ENCODE assay signal across 8 mouse cellular contexts in the genomic region with DNA sequence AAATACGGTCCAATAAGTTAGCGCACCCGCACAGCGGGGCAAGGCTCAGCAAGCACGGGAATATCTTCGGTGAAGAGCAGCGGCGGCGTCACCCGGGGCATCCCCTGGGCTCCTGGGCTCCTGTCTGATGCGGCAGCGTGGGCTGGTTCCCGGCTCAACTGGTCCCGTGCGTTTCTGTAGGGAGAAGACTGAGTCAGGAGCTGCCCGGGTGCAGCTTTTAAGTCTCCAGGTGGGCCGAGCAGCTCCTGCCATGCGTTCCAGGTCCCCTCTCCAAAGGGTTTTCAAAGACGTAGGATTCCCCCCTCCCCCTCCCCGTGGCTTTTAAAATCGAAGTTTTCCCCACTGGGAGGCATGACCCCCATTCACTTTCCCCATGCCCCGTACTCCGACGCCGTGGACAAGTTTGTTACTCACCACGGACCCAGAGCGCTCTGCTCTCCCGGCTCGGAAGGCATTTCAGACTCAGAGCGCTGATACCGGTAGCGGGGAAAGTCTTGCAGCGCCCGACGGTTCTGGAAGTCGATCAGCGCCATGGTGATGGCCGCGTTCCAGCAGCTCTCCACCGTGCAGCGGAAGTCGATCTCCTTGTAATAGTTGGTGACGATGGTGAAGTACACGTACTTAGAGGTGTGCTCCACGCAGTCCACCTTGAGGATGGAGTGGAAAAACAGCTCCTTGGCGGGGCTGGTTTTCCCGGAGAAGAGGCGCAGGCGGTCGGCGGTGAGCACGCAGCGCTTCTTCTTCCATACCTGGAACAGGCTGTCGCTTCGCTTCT. TPM values are rescaled to one million over a fixed set of nuclear protein-coding genes. Genes with fewer than 3 reads are reported as not detected.
A peak's percentile ranks its signal among the peaks of the same experiment; 100 is the strongest.
DNase-seq lines count a peak whose midpoint lies in the region; ATAC-seq and TF ChIP-seq lines count a peak whose summit lies in the region.

No protein-coding gene starts in this region.

- no peak overlapping the region for H3K27ac ChIP-seq in bone marrow macrophage, adult 2 months (ENCODE audit: insufficient read depth, low read depth, low read length)
- peak overlapping the region; percentile 75 for H3K27ac ChIP-seq in kidney, adult 2 months (ENCODE audit: insufficient read depth, low read depth, low read length)
- no peak overlapping the region for H3K27ac ChIP-seq in neural tube, embryonic 14.5 days (ENCODE audit: low read depth, low read length)

- no peak for TF ChIP-seq CTCF in bone marrow macrophage, adult 2 months (IDR thresholded peaks at IDR 0.05; ENCODE audit: low read depth, low read length)
- TF ChIP-seq CTCF in kidney, adult 2 months (conservative IDR thresholded peaks at IDR 0.05; ENCODE audit: insufficient read depth, insufficient read length, low read depth, low read length) = no peak
- TF ChIP-seq CTCF in lung, adult 2 months (IDR thresholded peaks at IDR 0.05; ENCODE audit: insufficient read depth, low read length) = no peak

- ATAC-seq in granulocyte monocyte progenitor cell, adult 5-6 weeks (replicated peaks; ENCODE audit: poor library complexity, severe bottlenecking) = peak; percentile 42
- no peak for ATAC-seq in neural tube, embryonic 14.5 days (ENCODE audit: low read depth)

- TF ChIP-seq POLR2A in bone marrow macrophage, adult 2 months (IDR thresholded peaks at IDR 0.05; ENCODE audit: borderline replicate concordance, low read depth, low read length) = no peak
- no peak for TF ChIP-seq POLR2A in kidney, adult 2 months (IDR thresholded peaks at IDR 0.05; ENCODE audit: low read depth, low read length)
- TF ChIP-seq POLR2A in lung, adult 2 months (IDR thresholded peaks at IDR 0.05; ENCODE audit: borderline replicate concordance, extremely low read depth, low read depth, low read length) = no peak

- DNase-seq in right cerebral cortex, postnatal 10 days (ENCODE audit: low spot score in 2 of 2) = peak; percentile 59 to 60
- DNase-seq in right cerebral cortex, postnatal 36 days (ENCODE audit: low spot score in 2 of 2) = no peak
- DNase-seq in kidney, adult 2 months = peak; percentile 73
- peak; percentile 69 for DNase-seq in lung, adult 2 months
- DNase-seq in ovary, postnatal 14 days (ENCODE audit: low spot score) = no peak

- no peaks in the 10 kb centered on the region for H3K27me3 ChIP-seq in kidney, adult 2 months (replicated peaks; ENCODE audit: control insufficient read depth, insufficient read depth, low read length)
- peaks cover 35% of the 10 kb centered on the region for H3K27me3 ChIP-seq in neural tube, embryonic 14.5 days (ENCODE audit: control insufficient read depth, insufficient read depth, low read length)

- H3K4me2 ChIP-seq in neural tube, embryonic 14.5 days (ENCODE audit: low read depth, low read length) = peak overlapping the region; percentile 65

- no peaks in the 10 kb centered on the region for H3K36me3 ChIP-seq in kidney, adult 2 months (ENCODE audit: control insufficient read depth, insufficient read depth, low read length)
- H3K36me3 ChIP-seq in neural tube, embryonic 14.5 days (ENCODE audit: control insufficient read depth, insufficient read depth, low read length) = no peaks in the 10 kb centered on the region

- no peaks in the 10 kb centered on the region for H3K4me1 ChIP-seq in bone marrow macrophage, adult 2 months (ENCODE audit: control insufficient read depth, insufficient read depth, low read length)
- H3K4me1 ChIP-seq in kidney, adult 2 months (ENCODE audit: control insufficient read depth, insufficient read depth, low read length) = peaks cover 8% of the 10 kb centered on the region; the same call in 1 of the 2 replicates
- peaks cover 9% of the 10 kb centered on the region for H3K4me1 ChIP-seq in lung, adult 2 months (ENCODE audit: control insufficient read depth, insufficient read depth, low read length)
- H3K4me1 ChIP-seq in neural tube, embryonic 14.5 days (ENCODE audit: control insufficient read depth, insufficient read depth, low read length) = peaks cover 12% of the 10 kb centered on the region

- H3K4me3 ChIP-seq in bone marrow macrophage, adult 2 months (ENCODE audit: insufficient read depth, low read length) = peak overlapping the region; percentile 29
- peak overlapping the region; percentile 78 for H3K4me3 ChIP-seq in kidney, adult 2 months (ENCODE audit: insufficient read depth, low read depth, low read length)
- peak overlapping the region; percentile 66 for H3K4me3 ChIP-seq in lung, adult 2 months (replicated peaks; ENCODE audit: extremely low read depth, low read depth, low read length)
- peak overlapping the region; percentile 27 for H3K4me3 ChIP-seq in neural tube, embryonic 14.5 days (ENCODE audit: low read depth, low read length)

- H3K9me3 ChIP-seq in neural tube, embryonic 14.5 days (ENCODE audit: control insufficient read depth, low read length) = no peaks in the 10 kb centered on the region

- 3% methylated on average over 55 of the region's 55 CpGs for WGBS in kidney, adult 2 months
- WGBS in lung, adult 2 months = 3% methylated on average over 55 of the region's 55 CpGs
- 4% methylated on average over 55 of the region's 55 CpGs for WGBS in neural tube, embryonic 14.5 days

- no peak overlapping the region for H3K9ac ChIP-seq in neural tube, embryonic 14.5 days (replicated peaks; ENCODE audit: low read depth, low read length)

RNA-seq across cellular contexts. Expression of gene Phlda2, which starts 1.1 kb away (rescaled TPM):
- not detected in 2 replicates for polyA plus RNA-seq in bone marrow macrophage, adult 2 months (2012; ENCODE audit: insufficient read depth, insufficient read length, missing spikeins)
- not detected in 2 replicates for total RNA-seq in granulocyte monocyte progenitor cell, adult 5-6 weeks (2014; fragmentation: Nextera tagmentation)
- not detected in 2 replicates for total RNA-seq in granulocyte monocyte progenitor cell, adult 5-6 weeks (2017)
- 46.6 and 50.2 TPM in 2 replicates for polyA plus RNA-seq in kidney, adult 2 months (2012; rRNA removed)
- polyA plus RNA-seq in lung, adult 2 months (2012; rRNA removed) = 5.1 and 6.1 TPM in 2 replicates
- not detected in 2 replicates for polyA plus RNA-seq in neural tube, embryonic 14.5 days (2014; fragmentation: Nextera tagmentation; extraction: Ambion mirVana)

RNA-seq across cellular contexts. Expression of gene Slc22a18, which starts 28.3 kb away (rescaled TPM):
- 1.6 and 2.4 TPM in 2 replicates for polyA plus RNA-seq in bone marrow macrophage, adult 2 months (2012; ENCODE audit: insufficient read depth, insufficient read length, missing spikeins)
- 0.88 and 1.8 TPM in 2 replicates for total RNA-seq in granulocyte monocyte progenitor cell, adult 5-6 weeks (2014; fragmentation: Nextera tagmentation)
- 0.67 TPM in 1 of 2 replicates, not detected in the other for total RNA-seq in granulocyte monocyte progenitor cell, adult 5-6 weeks (2017)
- polyA plus RNA-seq in kidney, adult 2 months (2012; rRNA removed) = 1,125 and 1,412 TPM in 2 replicates
- 27.2 and 29.1 TPM in 2 replicates for polyA plus RNA-seq in lung, adult 2 months (2012; rRNA removed)
- 0.31 and 0.63 TPM in 2 replicates for polyA plus RNA-seq in neural tube, embryonic 14.5 days (2014; fragmentation: Nextera tagmentation; extraction: Ambion mirVana)

RNA-seq across cellular contexts. Expression of gene Cdkn1c, which starts 41.0 kb away (rescaled TPM):
- polyA plus RNA-seq in bone marrow macrophage, adult 2 months (2012; ENCODE audit: insufficient read depth, insufficient read length, missing spikeins) = 8.5 and 11.8 TPM in 2 replicates
- not detected in 2 replicates for total RNA-seq in granulocyte monocyte progenitor cell, adult 5-6 weeks (2014; fragmentation: Nextera tagmentation)
- total RNA-seq in granulocyte monocyte progenitor cell, adult 5-6 weeks (2017) = 0.41 TPM in 1 of 2 replicates, not detected in the other
- polyA plus RNA-seq in kidney, adult 2 months (2012; rRNA removed) = 30.8 and 31.0 TPM in 2 replicates
- 31.6 and 34.5 TPM in 2 replicates for polyA plus RNA-seq in lung, adult 2 months (2012; rRNA removed)
- 252 and 338 TPM in 2 replicates for polyA plus RNA-seq in neural tube, embryonic 14.5 days (2014; fragmentation: Nextera tagmentation; extraction: Ambion mirVana)

RNA-seq across cellular contexts. Expression of gene Nap1l4, which starts 47.1 kb away (rescaled TPM):
- polyA plus RNA-seq in bone marrow macrophage, adult 2 months (2012; ENCODE audit: insufficient read depth, insufficient read length, missing spikeins) = 68.6 and 74.0 TPM in 2 replicates
- 85.5 and 133 TPM in 2 replicates for total RNA-seq in granulocyte monocyte progenitor cell, adult 5-6 weeks (2014; fragmentation: Nextera tagmentation)
- 126 and 136 TPM in 2 replicates for total RNA-seq in granulocyte monocyte progenitor cell, adult 5-6 weeks (2017)
- polyA plus RNA-seq in kidney, adult 2 months (2012; rRNA removed) = 60.2 and 68.7 TPM in 2 replicates
- polyA plus RNA-seq in lung, adult 2 months (2012; rRNA removed) = 41.9 and 57.7 TPM in 2 replicates
- 154 and 165 TPM in 2 replicates for polyA plus RNA-seq in neural tube, embryonic 14.5 days (2014; fragmentation: Nextera tagmentation; extraction: Ambion mirVana)

Comparison
In these comparisons a context has a peak if more than half of its experiments do, and no peak if none do; other contexts are left out.
1. DNase-seq: peak in right cerebral cortex, postnatal 10 days (2 of 2), kidney, adult 2 months (single experiment) and lung, adult 2 months (single experiment); none in right cerebral cortex, postnatal 36 days (0 of 2) and ovary, postnatal 14 days (single experiment).
2. H3K4me3 ChIP-seq: peak in every context shown above with its lines; median percentile 78 in kidney, adult 2 months; 66 in lung, adult 2 months; 29 in bone marrow macrophage, adult 2 months; 27 in neural tube, embryonic 14.5 days.
3. RNA of gene Slc22a18, which starts 28.3 kb away (polyA plus RNA-seq): 1,125 to 1,412 TPM in kidney, adult 2 months; 27.2 to 29.1 TPM in lung, adult 2 months, 1.6 to 2.4 TPM in bone marrow macrophage, adult 2 months and 0.31 to 0.63 TPM in neural tube, embryonic 14.5 days; every median in the first group is over 10 times any median in the second.